Mouse (Mus musculus): ENCODE measurements around the gene Mapk13. TPM values are rescaled to one million over a fixed set of nuclear protein-coding genes. Genes with fewer than 3 reads are reported as not detected.
"Not testable (repeated sequence)": the region's sequence is repeated elsewhere in the genome, so short reads cannot be mapped to it uniquely, and the experiment has no call there.

Mapk13 gene
- total RNA-seq, 2 experiments from 2014 or later, result 0.17 to 0.18 TPM

GRCm38 (mm10) chr17:28769875-28770421 is 851 bp downstream of the Mapk13 start:
- no peak for DNase-seq (ENCODE audit: low spot score)
- intact Hi-C loops (cut with DNase I), result no loop called here

DNA sequence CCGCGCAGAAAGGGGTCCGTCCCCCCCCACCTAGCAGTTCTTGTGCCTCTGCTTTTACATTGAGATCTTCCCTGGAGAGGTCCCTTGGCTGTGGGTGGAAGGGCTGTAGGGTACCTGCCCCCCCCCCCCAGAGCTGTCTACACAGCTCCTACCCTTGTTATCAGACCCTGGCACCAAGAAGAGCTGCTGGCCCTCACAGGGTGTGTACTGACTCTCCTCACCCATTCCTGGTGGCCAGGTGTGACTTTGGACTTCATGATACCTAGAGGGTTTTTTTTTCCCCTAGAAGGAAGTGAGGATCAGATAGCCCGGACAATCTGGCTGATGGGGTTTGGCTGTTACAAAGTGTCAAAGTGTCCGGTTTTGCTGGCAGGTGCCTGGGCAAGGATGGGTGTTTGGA is 2.2 kb downstream of the Mapk13 start:
- DNase-seq (ENCODE audit: low spot score), result no peak

GRCm38 (mm10) chr17:28774303-28774702 is 5.2 kb downstream of the Mapk13 start:
- intact Hi-C loops (cut with DNase I); DNase-seq (ENCODE audit: low spot score): not testable (repeated sequence)

More for the DNA sequence above, 2.2 kb downstream of the Mapk13 start:
- intact Hi-C loops (cut with DNase I), result no loop called here

- DNase-seq (ENCODE audit: low spot score), result no peak
- intact Hi-C loops (cut with DNase I), result no loop called here
Measured at GRCm38 (mm10) chr17:28775161-28775560, 6.1 kb downstream of the Mapk13 start.

DNA sequence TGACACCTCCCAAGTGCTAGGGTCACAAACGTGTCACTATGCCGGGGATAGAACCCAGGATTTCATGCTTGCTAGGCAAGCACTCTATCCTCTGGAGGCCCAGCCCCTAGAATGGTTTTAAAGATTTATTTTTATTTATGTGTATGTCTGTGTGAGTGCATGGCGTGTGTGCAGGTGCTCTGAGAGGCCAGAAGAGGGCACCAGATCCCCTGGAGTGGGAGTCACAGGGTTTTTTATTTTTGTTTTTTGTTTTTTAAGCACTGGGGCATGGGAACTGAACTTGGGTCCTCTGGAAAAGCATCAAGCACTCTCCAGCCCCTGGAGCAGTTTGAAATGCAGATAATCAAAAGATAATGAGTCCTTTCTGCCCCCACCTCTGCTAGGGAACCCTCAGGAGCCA is 7.7 kb downstream of the Mapk13 start:
- no peak for DNase-seq (ENCODE audit: low spot score)
- intact Hi-C loops (cut with DNase I), result no loop called here

DNA sequence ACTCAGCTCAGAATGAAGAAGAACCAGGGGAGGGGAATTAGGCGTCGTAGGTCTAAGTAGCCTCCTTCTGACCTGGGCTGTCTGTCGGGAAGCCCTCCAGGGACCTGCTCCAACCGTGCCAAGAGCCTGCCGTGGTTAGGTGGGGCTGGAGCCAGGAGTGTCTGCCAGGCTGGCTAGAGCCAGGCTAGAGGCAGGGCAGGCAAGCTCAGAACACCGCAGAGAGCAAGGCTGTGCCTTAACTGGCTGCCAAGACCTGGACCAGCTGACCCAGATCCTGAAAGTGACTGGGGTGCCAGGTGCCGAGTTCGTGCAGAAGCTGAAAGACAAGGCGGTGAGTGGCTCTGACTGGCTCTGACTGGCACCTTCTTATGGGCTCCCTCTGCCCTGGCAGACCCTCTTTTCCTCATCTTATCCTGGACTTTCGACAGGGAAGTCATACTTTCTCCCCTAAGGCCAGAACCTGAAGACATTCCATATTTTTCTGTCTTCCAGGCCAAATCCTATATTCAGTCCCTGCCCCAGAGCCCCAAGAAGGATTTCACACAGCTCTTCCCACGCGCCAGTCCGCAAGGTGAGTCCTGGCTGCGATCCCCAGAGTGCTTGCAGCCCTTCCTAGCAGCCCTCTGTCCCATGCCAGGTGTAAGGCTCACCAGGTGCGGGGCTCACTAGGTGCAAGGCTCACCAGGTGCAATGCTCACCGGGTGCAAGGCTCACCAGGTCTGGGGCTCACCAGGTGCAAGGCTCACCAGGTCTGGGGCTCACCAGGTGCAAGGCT is 8.3 kb downstream of the Mapk13 start:
- intact Hi-C loops (cut with DNase I), result no loop called here
- DNase-seq (ENCODE audit: low spot score), result no peak

DNA sequence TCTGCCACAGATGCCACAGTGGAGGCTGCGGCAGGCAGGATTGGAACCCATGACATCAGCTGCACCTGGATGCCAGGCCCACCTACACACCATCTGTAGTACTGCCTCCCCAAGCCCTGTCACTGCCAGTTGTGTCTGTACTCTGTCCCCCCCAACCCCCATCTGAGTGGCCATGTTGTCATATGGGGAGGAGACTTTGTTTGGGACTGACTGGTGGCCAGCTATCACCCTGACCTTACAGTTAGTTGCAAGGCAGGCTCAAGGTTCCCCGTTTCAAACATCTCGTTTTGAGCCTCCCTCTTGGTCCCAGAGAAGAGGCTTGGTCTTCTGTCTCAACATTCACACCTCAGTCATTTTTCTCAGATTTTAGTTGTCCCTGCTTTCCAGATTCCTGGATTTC is 10.6 kb downstream of the Mapk13 start:
- no peak for DNase-seq (ENCODE audit: low spot score)
- intact Hi-C loops (cut with DNase I), result no loop called here

- intact Hi-C loops (cut with DNase I), result no loop called here
- DNase-seq (ENCODE audit: low spot score), result no peak
Measured at GRCm38 (mm10) chr17:28780836-28781235, 11.7 kb downstream of the Mapk13 start.

DNA sequence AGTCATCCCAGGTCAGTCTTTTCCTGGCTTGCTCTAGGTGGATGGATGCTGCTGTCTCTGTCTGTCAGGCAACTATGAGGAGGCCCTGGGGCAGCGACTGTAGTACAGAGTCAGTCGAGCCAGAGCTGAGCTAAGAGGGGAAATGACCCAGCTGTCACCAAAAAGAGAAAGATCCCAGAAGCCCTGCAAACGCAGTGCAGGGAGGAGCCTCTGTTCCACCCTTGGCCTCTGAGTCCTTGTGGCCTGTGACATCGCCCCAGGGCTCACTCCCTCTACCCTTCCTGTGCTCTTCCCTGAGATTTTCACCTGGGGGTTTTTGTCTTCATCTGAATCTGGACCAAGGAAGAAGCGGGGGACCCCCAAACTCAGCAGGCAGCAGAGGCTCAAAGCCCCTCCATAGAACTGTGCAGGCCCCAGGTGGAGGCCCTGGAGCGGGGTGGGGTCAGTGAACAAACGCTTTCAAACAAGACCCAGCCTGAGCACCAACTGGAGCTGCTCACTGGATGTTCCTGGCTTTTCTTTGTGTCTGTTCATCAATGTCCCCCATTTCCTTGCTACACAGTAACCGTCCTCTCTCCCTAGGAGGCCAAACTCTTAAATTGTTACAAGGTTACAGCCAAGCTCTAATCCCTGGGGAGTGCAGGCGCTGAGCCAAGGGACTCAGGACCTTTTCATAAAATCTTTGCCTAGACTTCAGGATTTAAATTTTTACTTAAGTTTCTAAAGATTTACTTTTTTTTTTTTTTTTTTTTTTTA is 12.4 kb downstream of the Mapk13 start:
- intact Hi-C loops (cut with DNase I), result no loop called here
- DNase-seq (ENCODE audit: low spot score), result no peak

GRCm38 (mm10) chr17:28785036-28785435 is 15.9 kb downstream of the Mapk13 start:
- no peak for DNase-seq (ENCODE audit: low spot score)
- intact Hi-C loops (cut with DNase I), result no loop called here

DNA sequence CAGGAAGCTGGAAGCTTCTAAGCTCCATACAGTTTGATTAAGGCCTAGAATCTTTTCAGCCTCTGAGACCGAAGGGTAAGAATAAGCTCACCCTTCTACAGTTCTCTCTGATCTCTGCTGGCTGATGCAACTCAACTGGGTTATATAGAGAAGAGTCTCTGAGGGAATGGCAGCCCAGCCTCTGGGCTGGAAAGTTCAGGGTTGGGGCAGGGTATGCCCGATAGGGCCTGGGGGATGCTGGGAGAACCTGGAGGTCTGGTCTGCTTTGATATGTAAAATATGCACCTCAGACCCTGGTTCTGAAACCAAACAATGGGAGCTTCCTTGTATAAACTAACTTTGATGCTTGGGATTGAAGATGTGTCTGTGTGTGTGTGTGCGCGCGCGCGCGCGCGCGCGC is 18.4 kb downstream of the Mapk13 start:
- intact Hi-C loops (cut with DNase I), result no loop called here
- no peak for DNase-seq (ENCODE audit: low spot score)

GRCm38 (mm10) chr17:28797031-28797430 is 27.9 kb downstream of the Mapk13 start:
- DNase-seq (ENCODE audit: low spot score), result no peak
- intact Hi-C loops (cut with DNase I), result loop anchor here (5.0 kb wide), 1 partner anchor 35 kb away; no protein-coding TSS in a partner anchor

DNA sequence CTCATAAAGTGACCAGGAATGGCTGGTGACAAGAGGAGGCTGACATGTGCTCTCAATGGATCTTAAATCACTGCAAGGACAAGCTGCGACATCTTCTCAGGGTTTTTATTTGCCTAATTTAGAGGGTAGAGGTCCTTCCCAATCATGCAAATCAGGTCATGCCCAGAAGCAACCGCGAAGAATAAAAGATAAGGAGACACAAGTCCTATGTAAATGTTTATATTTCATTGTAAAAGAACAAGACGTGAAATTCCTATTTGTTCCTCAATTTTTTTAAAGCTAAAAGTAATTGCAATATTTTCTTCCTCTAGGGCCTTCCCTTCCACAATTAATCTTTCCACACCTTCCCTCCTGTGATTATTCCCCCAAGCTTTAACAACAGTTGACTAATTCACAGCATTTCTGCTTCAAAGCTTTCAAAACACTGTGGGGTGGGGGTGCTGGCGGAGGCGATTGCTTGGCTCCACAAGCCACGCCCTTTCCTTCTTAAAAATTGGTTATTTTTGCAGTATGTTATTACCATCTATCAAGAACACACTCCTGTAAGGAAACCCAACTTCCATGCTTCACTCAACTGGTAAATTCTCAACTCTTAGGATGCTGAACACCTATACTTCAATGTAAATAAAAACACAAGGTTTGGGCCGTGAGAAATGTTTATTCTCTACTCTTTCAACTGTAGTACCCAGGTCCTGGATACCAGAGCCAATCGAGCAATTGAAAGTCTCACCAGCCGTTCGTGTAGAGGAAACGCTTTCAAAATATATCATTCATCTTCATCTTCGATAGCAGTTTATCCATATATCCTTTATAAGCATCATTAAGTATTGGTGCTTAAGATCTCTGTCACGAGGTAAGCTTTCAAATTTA is 30.4 kb downstream of the Mapk13 start:
- no peak for DNase-seq (ENCODE audit: low spot score)
- intact Hi-C loops (cut with DNase I), result loop anchor here (2.0 to 5.0 kb wide), 2 partner anchors 37 to 109 kb away; partner anchors contain the start of genes Mapk14 and Slc26a8

- DNase-seq (ENCODE audit: low spot score), result no peak
- intact Hi-C loops (cut with DNase I), result loop anchor here (2.0 kb wide), 1 partner anchor 109 kb away; the partner anchor contains the start of genes Mapk14 and Slc26a8
Measured at GRCm38 (mm10) chr17:28800281-28800670, 31.2 kb downstream of the Mapk13 start.

DNA sequence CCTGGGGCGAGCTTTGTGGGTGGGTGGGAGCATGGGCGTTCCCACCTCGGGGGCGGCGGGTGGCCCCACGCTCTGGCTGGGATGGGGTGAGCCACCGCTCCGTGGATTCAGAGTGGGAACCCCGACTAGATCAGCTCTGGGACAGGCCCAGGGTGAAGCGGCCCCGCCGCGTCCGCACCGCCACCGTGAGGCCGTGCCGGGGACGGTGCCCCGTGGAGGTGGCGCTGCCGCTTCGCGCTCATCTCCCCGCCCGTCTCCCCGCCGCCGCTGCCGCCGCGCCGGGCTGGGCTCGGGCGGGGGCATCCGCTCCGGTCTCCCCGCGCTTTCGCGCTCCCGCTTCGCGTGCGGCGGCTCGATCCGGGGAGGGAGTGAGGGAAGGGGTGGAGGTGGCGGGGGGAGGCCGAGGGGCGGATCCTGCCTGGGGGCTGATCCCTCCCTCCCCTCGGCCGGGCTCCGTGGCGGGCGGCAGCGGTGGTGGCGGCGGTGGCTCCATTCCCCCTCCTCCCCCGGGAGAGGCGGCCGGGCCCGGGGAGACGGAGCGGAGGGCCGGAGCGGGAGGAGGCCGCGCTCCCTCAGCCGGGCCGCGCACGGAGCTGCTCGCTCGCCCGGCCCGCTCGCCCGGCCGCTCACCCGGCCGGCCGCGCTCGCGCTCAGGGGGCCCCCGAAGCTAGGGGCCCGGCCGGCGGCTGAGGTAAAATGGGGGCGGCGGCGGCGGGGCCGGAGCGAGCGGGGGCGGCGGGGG is 31.7 kb downstream of the Mapk13 start, which contains the start of gene Brpf3:
Gene Brpf3 (plus strand): TSS at position 420 of the 742 bp plus-strand sequence.
- peak; percentile 72 for DNase-seq (ENCODE audit: low spot score)
- intact Hi-C loops (cut with DNase I), result loop anchor here (2.0 kb wide), 1 partner anchor 110 kb away; the partner anchor contains the start of genes Mapk14 and Slc26a8

DNA sequence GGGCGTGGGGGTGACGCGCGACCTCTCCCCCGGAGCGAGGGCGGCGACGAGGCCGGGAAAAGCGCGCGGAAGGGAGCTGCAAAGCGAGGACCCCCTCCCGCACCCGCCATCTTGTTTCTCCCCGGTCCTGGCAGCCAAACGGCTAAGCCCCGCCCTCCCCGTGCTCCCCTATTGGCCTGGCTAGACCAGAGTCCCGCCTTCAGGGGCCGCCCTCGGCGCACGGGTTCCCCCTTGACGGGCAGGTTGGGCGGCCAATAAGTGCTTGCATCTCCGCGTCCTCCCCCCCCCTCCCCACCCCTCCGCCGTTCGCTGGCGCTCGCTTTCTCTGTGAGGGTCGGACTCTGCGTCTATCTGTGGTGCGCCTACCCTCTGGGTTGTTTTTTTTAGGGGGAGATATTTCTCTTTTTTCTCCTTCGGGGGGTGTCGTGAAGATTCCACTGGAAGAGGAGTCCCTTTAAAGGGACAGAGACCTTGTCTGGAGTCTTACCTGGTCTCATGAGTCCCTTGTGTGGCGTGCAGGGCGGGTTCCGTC is 32.4 kb downstream of the Mapk13 start:
- intact Hi-C loops (cut with DNase I), result loop anchor here (2.0 kb wide), 1 partner anchor 111 kb away; the partner anchor contains the start of genes Mapk14 and Slc26a8
- DNase-seq (ENCODE audit: low spot score), result peak; percentile 98

DNA sequence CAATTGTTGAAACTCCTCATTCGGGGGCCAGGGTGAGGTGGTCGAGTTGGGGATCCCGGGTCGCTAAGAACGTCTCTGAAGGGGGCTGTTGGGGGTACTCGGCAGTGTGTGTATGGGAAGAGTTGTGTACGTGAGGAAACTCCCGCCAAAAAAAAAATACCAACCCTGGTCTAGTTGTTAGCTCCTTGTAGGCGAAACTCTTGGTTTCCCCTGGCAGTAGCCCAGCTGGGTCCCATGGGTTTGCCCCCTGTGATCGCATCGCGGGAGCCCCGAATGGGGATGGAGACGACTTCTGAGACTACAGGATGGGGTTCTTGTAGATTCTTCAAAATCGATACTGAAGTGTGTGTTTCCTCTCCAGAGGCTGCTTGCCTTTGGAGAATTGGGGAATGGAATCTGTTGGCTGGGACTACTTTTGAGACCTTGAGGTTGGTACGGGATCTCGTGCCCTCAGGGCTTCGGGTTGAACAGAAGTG is 32.9 kb downstream of the Mapk13 start:
- DNase-seq (ENCODE audit: low spot score), result no peak
- intact Hi-C loops (cut with DNase I), result no loop called here

DNA sequence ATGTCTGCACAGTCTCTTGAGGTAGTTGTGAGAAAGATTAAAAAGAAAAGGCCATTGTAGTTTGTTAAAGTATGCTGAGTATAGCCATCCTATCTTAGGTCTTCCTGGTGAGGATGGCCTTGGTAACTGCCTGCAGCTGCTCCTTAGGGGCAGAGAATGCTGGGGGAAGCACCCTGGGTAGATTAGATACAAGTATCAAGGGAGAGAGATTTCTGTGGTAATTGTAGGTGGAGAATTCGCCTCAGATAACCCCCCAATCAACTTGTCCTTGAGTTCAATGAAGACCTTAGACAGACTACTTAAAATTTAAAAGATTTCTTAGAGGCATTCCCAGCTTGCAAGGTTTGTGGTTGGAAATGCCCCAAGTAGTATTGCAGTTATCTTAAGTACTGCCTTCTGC is 34.2 kb downstream of the Mapk13 start:
- intact Hi-C loops (cut with DNase I), result no loop called here
- DNase-seq (ENCODE audit: low spot score), result no peak

DNA sequence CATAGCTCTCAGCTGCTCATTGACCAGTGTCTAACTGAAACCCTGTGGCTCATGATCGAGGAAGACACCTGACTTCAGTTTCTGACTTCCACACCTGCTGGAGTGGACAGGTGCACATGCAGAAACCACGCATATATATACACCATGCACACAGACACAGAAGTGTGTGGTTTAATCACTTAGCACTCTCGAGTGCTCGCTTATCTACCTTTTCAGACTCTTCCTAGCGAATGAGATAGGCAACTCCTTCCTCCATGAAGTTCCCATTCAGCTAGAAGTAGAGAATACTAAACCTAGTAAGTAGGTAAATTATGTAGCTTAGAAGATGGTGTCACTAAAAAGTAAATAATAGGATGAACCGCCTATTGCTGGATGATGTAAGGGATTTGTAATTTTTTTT is 35.9 kb downstream of the Mapk13 start:
- intact Hi-C loops (cut with DNase I), result no loop called here
- DNase-seq (ENCODE audit: low spot score), result no peak
